Mouse (Mus musculus) intestine, embryonic 14.5 days (tissue): ENCODE data around the gene Pparg. TPM values are rescaled to one million over a fixed set of nuclear protein-coding genes. Genes with fewer than 3 reads are reported as not detected.
A peak's percentile ranks its signal among the peaks of the same experiment; 100 is the strongest.

Experiments
- ATAC-seq: fragments of 200-750 bp; cut with Nextera tagmentation; replicated peaks from 2 replicates; pipeline ENCODE4 v1.8.0; 2017; ENCODE audit warnings: low read depth, moderate number of reproducible peaks, moderate TSS enrichment, moderate library complexity; ENCODE audit not compliant: low FRiP score, low TSS enrichment
- DNase-seq: peaks from one replicate; pipeline ENCODE4 v3.0.0-alpha.2; 2018; ENCODE audit warnings: low spot score
- H3K27ac ChIP-seq: fragments of 300-500 bp; sonication (generic); 2 replicates; pipeline ENCODE4 v1.5.1; 2014; ENCODE audit warnings: low read depth, mild to moderate bottlenecking, control low read depth
- H3K27me3 ChIP-seq: fragments of 300-500 bp; sonication (generic); replicated peaks from 2 replicates; pipeline ENCODE4 v1.6.1; 2014; ENCODE audit warnings: low read length, control low read depth; ENCODE audit not compliant: control insufficient read depth, insufficient read depth
- H3K36me3 ChIP-seq: fragments of 300-500 bp; sonication (generic); 2 replicates; pipeline ENCODE4 v1.6.1; 2014; ENCODE audit warnings: low read length, control low read depth; ENCODE audit not compliant: control insufficient read depth, insufficient read depth
- H3K4me1 ChIP-seq: fragments of 300-500 bp; sonication (generic); replicated peaks from 2 replicates; pipeline ENCODE4 v1.6.1; 2014; ENCODE audit warnings: low read length, control low read depth, mixed read lengths; ENCODE audit not compliant: control insufficient read depth, insufficient read depth
- H3K4me2 ChIP-seq: fragments of 300-500 bp; sonication (generic); 2 replicates; pipeline ENCODE4 v1.6.1; 2014; ENCODE audit warnings: low read length
- H3K4me3 ChIP-seq: fragments of 300-500 bp; sonication (generic); 2 replicates; pipeline ENCODE4 v1.5.1; 2014; ENCODE audit warnings: low read depth, low read length, control low read depth, mixed read lengths
- H3K9ac ChIP-seq: fragments of 300-500 bp; sonication (generic); 2 replicates; pipeline ENCODE4 v1.6.1; 2014; ENCODE audit warnings: mild to moderate bottlenecking, low read length
- H3K9me3 ChIP-seq: fragments of 300-500 bp; sonication (generic); 2 replicates; pipeline ENCODE4 v1.6.1; 2016; ENCODE audit warnings: low read length, control low read depth; ENCODE audit not compliant: control insufficient read depth
- WGBS: fragments of 180-500 bp; shearing (Covaris S2); extraction: QIAGEN DNeasy Blood & Tissue Kit; methylation state at CpG from one replicate; pipeline ENCODE4 v1.1.7; 2014; 5-methylcytosine and 5-hydroxymethylcytosine counted together
- polyA plus RNA-seq: library from polyadenylated mRNA; unstranded; fragments of >200 nt; fragmentation: Nextera tagmentation; extraction: Ambion mirVana; gene quantifications from 2 replicates; pipeline ENCODE4 v1.2.1, GENCODE M21; 2014

The Pparg gene
- polyA plus RNA-seq, 1 experiment from 2014 or later = 13.6 TPM

- no peaks in the 10 kb centered on the region for H3K27me3 ChIP-seq
- no peaks in the 10 kb centered on the region for H3K36me3 ChIP-seq
- no peak overlapping the region for H3K4me3 ChIP-seq
- 59% methylated on average over 7 of the region's 7 CpGs for WGBS
- H3K9ac ChIP-seq = no peak overlapping the region
- DNase-seq (no peak), ATAC-seq (no peak)
- H3K27ac ChIP-seq = no peak overlapping the region
- peaks cover 7% of the 10 kb centered on the region for H3K4me1 ChIP-seq
- no peak overlapping the region for H3K4me2 ChIP-seq
- no peaks in the 10 kb centered on the region for H3K9me3 ChIP-seq
Measured at GRCm38 (mm10) chr6:115477081-115477695, 116.4 kb downstream of the Pparg start.

DNA sequence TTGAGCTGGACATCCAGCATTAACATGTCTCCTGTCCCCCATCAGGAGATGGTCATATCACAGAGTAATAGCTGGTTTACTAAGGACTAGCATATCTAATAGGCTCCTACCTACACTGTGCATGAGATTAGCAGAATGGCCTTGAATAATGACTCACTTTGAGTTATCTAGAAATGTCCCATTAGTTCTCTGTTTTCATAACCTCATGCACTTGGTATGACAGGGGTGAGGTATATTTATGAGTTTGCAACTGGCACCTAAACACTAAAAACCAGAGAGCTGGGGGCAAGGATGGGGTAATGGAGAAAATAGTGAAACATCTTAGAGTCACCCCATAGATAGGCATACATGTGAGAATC, 119.2 kb downstream of the Pparg start:
- H3K27me3 ChIP-seq = no peaks in the 10 kb centered on the region
- no peak overlapping the region for H3K4me2 ChIP-seq
- ATAC-seq = peak; percentile 67
- no peak for DNase-seq
- no peaks in the 10 kb centered on the region for H3K36me3 ChIP-seq
- H3K4me3 ChIP-seq = no peak overlapping the region
- no peaks in the 10 kb centered on the region for H3K9me3 ChIP-seq
- peaks cover 7% of the 10 kb centered on the region for H3K4me1 ChIP-seq
- no peak overlapping the region for H3K9ac ChIP-seq
- peak overlapping the region; percentile 43; the same call in 1 of the 2 replicates for H3K27ac ChIP-seq

GRCm38 (mm10) chr6:115480322-115481017, 119.7 kb downstream of the Pparg start:
- DNase-seq = no peak
- no peaks in the 10 kb centered on the region for H3K27me3 ChIP-seq
- WGBS = 20% methylated on average over 5 of the region's 5 CpGs

DNA sequence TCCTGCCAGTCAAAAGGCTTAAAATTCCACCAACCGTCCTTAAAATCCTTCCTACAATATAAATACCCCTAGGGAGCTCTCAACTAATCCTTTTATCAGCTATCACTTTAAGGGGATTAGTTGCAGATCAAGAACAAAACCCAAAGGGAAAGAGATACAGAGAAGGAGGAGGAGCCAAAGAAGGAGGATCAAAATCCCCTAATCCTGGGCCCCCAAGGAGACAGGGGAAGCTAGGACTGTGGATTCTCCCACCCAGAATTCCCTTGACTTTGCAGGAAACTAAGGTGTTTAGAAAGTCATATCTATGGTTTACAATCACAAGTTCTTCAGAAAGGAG, 120.2 kb downstream of the Pparg start:
- no peak overlapping the region for H3K27ac ChIP-seq
- no peak for DNase-seq
- no peaks in the 10 kb centered on the region for H3K27me3 ChIP-seq
- peaks cover 7% of the 10 kb centered on the region for H3K4me1 ChIP-seq
- ATAC-seq = 0 out of 2 replicates have a peak, but pooled peaks have one; percentile 33
- H3K9me3 ChIP-seq = no peaks in the 10 kb centered on the region
- H3K4me2 ChIP-seq = no peak overlapping the region
- H3K9ac ChIP-seq = no peak overlapping the region
- no peak overlapping the region for H3K4me3 ChIP-seq
- no peaks in the 10 kb centered on the region for H3K36me3 ChIP-seq
- 19% methylated on average over 1 of the region's 1 CpGs for WGBS

More at GRCm38 (mm10) chr6:115480322-115481017, 119.7 kb downstream of the Pparg start:
- Histone ChIP-seq H3K27ac (peak overlapping the region; percentile 43), H3K4me3 (no peak overlapping the region), H3K36me3 (no peaks in the 10 kb centered on the region), H3K9ac (no peak overlapping the region), H3K4me2 (no peak overlapping the region), H3K9me3 (no peaks in the 10 kb centered on the region), H3K4me1 (peaks cover 7% of the 10 kb centered on the region)
- peak; percentile 79 for ATAC-seq

- DNase-seq (no peak), ATAC-seq (no peak)
- H3K4me2 ChIP-seq = no peak overlapping the region
- H3K9ac ChIP-seq = no peak overlapping the region
- H3K4me3 ChIP-seq = no peak overlapping the region
- H3K4me1 ChIP-seq = peaks cover 7% of the 10 kb centered on the region
- WGBS = 35% methylated on average over 3 of the region's 3 CpGs
- H3K27ac ChIP-seq = no peak overlapping the region
- H3K9me3 ChIP-seq = no peaks in the 10 kb centered on the region
- H3K27me3 ChIP-seq = no peaks in the 10 kb centered on the region
- no peaks in the 10 kb centered on the region for H3K36me3 ChIP-seq
Measured at GRCm38 (mm10) chr6:115481603-115482002, 120.9 kb downstream of the Pparg start.

GRCm38 (mm10) chr6:115485635-115486034, 124.9 kb downstream of the Pparg start:
- no peaks in the 10 kb centered on the region for H3K27me3 ChIP-seq
- H3K4me1 ChIP-seq = peaks cover 2% of the 10 kb centered on the region
- no peak overlapping the region for H3K9ac ChIP-seq
- no peak overlapping the region for H3K4me3 ChIP-seq
- no peaks in the 10 kb centered on the region for H3K36me3 ChIP-seq
- no peak overlapping the region for H3K27ac ChIP-seq
- no peaks in the 10 kb centered on the region for H3K9me3 ChIP-seq
- no peak overlapping the region for H3K4me2 ChIP-seq
- DNase-seq = no peak
- no peak for ATAC-seq
- 45% methylated on average over 6 of the region's 6 CpGs for WGBS

- H3K4me3 ChIP-seq = no peak overlapping the region
- H3K4me1 ChIP-seq = no peaks in the 10 kb centered on the region; the same call in 1 of the 2 replicates
- no peaks in the 10 kb centered on the region for H3K27me3 ChIP-seq
- no peak overlapping the region for H3K4me2 ChIP-seq
- H3K27ac ChIP-seq = no peak overlapping the region
- WGBS = 83% methylated on average over 9 of the region's 9 CpGs
- no peaks in the 10 kb centered on the region for H3K9me3 ChIP-seq
- ATAC-seq (no peak), DNase-seq (no peak)
- no peaks in the 10 kb centered on the region for H3K36me3 ChIP-seq
- H3K9ac ChIP-seq = no peak overlapping the region
Measured at GRCm38 (mm10) chr6:115489831-115490230, 129.1 kb downstream of the Pparg start.

- WGBS = 46% methylated on average over 11 of the region's 11 CpGs
- Histone ChIP-seq H3K9ac (no peak overlapping the region), H3K4me1 (no peaks in the 10 kb centered on the region), H3K27me3 (no peaks in the 10 kb centered on the region), H3K27ac (no peak overlapping the region), H3K4me2 (no peak overlapping the region), H3K36me3 (no peaks in the 10 kb centered on the region), H3K9me3 (no peaks in the 10 kb centered on the region), H3K4me3 (no peak overlapping the region)
- no peak for DNase-seq
- ATAC-seq = no peak
Measured at GRCm38 (mm10) chr6:115492952-115493613, 132.3 kb downstream of the Pparg start.
